Mouse (Mus musculus): ENCODE measurements at regions not wholly inside any gene's neighbourhood (a gene's known extent, or its start where the extent isn't known, plus 50 kb on each side); places are given as distances from the start of the nearest gene placed in this dataset.

GRCm38 (mm10) chr2:133156537-133156936 lies 210.8 kb upstream of the Fermt1 start:
- TF ChIP-seq GATA1 (IDR thresholded peaks at IDR 0.05; ENCODE audit: borderline replicate concordance, low read length) = no peak
- no peak for TF ChIP-seq FLI1 (IDR thresholded peaks at IDR 0.05; ENCODE audit: low read length)

All from megakaryocyte, embryonic 14.5 days (primary cell).